Mouse (Mus musculus): ENCODE results near the gene Pex3. TPM values are rescaled to one million over a fixed set of nuclear protein-coding genes. Genes with fewer than 3 reads are reported as not detected.

The Pex3 gene
- polyA plus RNA-seq, 1 experiment from 2014 or later: 9.5 TPM

- H3K27ac ChIP-seq (ENCODE audit: low read length): no peak overlapping the region
- H3K9ac ChIP-seq (ENCODE audit: low read depth, low read length): no peak overlapping the region
- H3K36me3 ChIP-seq (ENCODE audit: control insufficient read depth, insufficient read depth): no peaks in the 10 kb centered on the region
- ATAC-seq (ENCODE audit: low read depth): no peak
- H3K4me1 ChIP-seq (ENCODE audit: control insufficient read depth, low read depth, low read length): peaks cover 9% of the 10 kb centered on the region
- H3K4me3 ChIP-seq (ENCODE audit: low read depth, low read length): no peak overlapping the region
- no peaks in the 10 kb centered on the region for H3K27me3 ChIP-seq (ENCODE audit: control insufficient read depth, insufficient read depth, low read depth, low read length)
- H3K4me2 ChIP-seq (ENCODE audit: low read depth, low read length): no peak overlapping the region
- H3K9me3 ChIP-seq (replicated peaks; ENCODE audit: control insufficient read depth, low read length): no peaks in the 10 kb centered on the region
- 82% methylated on average over 1 of the region's 1 CpGs for WGBS (ENCODE audit: insufficient replicate concordance)
These were observed 1.4 kb upstream of the Pex3 start for GRCm38 (mm10) chr10:13554316-13554715.

- Histone ChIP-seq H3K27me3 (ENCODE audit: control insufficient read depth, insufficient read depth, low read depth, low read length) (no peaks in the 10 kb centered on the region), H3K4me2 (ENCODE audit: low read depth, low read length) (peak overlapping the region; percentile 76), H3K4me3 (ENCODE audit: low read depth, low read length) (peak overlapping the region; percentile 71), H3K9ac (ENCODE audit: low read depth, low read length) (peak overlapping the region; percentile 73), H3K9me3 (replicated peaks; ENCODE audit: control insufficient read depth, low read length) (no peaks in the 10 kb centered on the region), H3K36me3 (ENCODE audit: control insufficient read depth, insufficient read depth) (no peaks in the 10 kb centered on the region), H3K27ac (ENCODE audit: low read length) (peak overlapping the region; percentile 79), H3K4me1 (ENCODE audit: control insufficient read depth, low read depth, low read length) (peaks cover 9% of the 10 kb centered on the region)
- WGBS (ENCODE audit: insufficient replicate concordance): 18% methylated on average over 10 of the region's 10 CpGs
- peak; percentile 11 for ATAC-seq (ENCODE audit: low read depth)
These were observed 600 bp upstream of the Pex3 start for GRCm38 (mm10) chr10:13553498-13553985.

- Histone ChIP-seq H3K4me1 (ENCODE audit: control insufficient read depth, low read depth, low read length) (no peaks in the 10 kb centered on the region), H3K4me3 (ENCODE audit: low read depth, low read length) (no peak overlapping the region), H3K4me2 (ENCODE audit: low read depth, low read length) (no peak overlapping the region), H3K27me3 (ENCODE audit: control insufficient read depth, insufficient read depth, low read depth, low read length) (no peaks in the 10 kb centered on the region), H3K36me3 (ENCODE audit: control insufficient read depth, insufficient read depth) (peaks cover 4% of the 10 kb centered on the region), H3K9me3 (replicated peaks; ENCODE audit: control insufficient read depth, low read length) (no peaks in the 10 kb centered on the region), H3K27ac (ENCODE audit: low read length) (no peak overlapping the region), H3K9ac (ENCODE audit: low read depth, low read length) (no peak overlapping the region)
- no peak for ATAC-seq (ENCODE audit: low read depth)
- 80% methylated on average over 5 of the region's 5 CpGs for WGBS (ENCODE audit: insufficient replicate concordance)
These were observed 11.2 kb downstream of the Pex3 start for GRCm38 (mm10) chr10:13541721-13542120.

- no peak overlapping the region for H3K4me2 ChIP-seq (ENCODE audit: low read depth, low read length)
- H3K36me3 ChIP-seq (ENCODE audit: control insufficient read depth, insufficient read depth): no peaks in the 10 kb centered on the region; the same call in 1 of the 2 replicates
- 77% methylated on average over 7 of the region's 7 CpGs for WGBS (ENCODE audit: insufficient replicate concordance)
- no peaks in the 10 kb centered on the region for H3K9me3 ChIP-seq (replicated peaks; ENCODE audit: control insufficient read depth, low read length)
- ATAC-seq (ENCODE audit: low read depth): no peak
- H3K4me3 ChIP-seq (ENCODE audit: low read depth, low read length): no peak overlapping the region
- H3K4me1 ChIP-seq (ENCODE audit: control insufficient read depth, low read depth, low read length): no peaks in the 10 kb centered on the region
- no peak overlapping the region for H3K27ac ChIP-seq (ENCODE audit: low read length)
- H3K27me3 ChIP-seq (ENCODE audit: control insufficient read depth, insufficient read depth, low read depth, low read length): no peaks in the 10 kb centered on the region
- no peak overlapping the region for H3K9ac ChIP-seq (ENCODE audit: low read depth, low read length)
These were observed 13.1 kb downstream of the Pex3 start for GRCm38 (mm10) chr10:13539769-13540333.

GRCm38 (mm10) chr10:13536706-13537105 is 16.2 kb downstream of the Pex3 start:
- H3K36me3 ChIP-seq (ENCODE audit: control insufficient read depth, insufficient read depth): no peaks in the 10 kb centered on the region; the same call in none of the 2 replicates
- 87% methylated on average over 7 of the region's 7 CpGs for WGBS (ENCODE audit: insufficient replicate concordance)
- no peak overlapping the region for H3K9ac ChIP-seq (ENCODE audit: low read depth, low read length)
- H3K4me2 ChIP-seq (ENCODE audit: low read depth, low read length): no peak overlapping the region
- no peak overlapping the region for H3K27ac ChIP-seq (ENCODE audit: low read length)
- ATAC-seq (ENCODE audit: low read depth): no peak
- H3K27me3 ChIP-seq (ENCODE audit: control insufficient read depth, insufficient read depth, low read depth, low read length): no peaks in the 10 kb centered on the region
- H3K9me3 ChIP-seq (replicated peaks; ENCODE audit: control insufficient read depth, low read length): no peaks in the 10 kb centered on the region
- no peaks in the 10 kb centered on the region for H3K4me1 ChIP-seq (ENCODE audit: control insufficient read depth, low read depth, low read length)
- no peak overlapping the region for H3K4me3 ChIP-seq (ENCODE audit: low read depth, low read length)

GRCm38 (mm10) chr10:13534751-13535150 is 18.2 kb downstream of the Pex3 start:
- Histone ChIP-seq H3K9me3 (replicated peaks; ENCODE audit: control insufficient read depth, low read length) (no peaks in the 10 kb centered on the region), H3K4me2 (ENCODE audit: low read depth, low read length) (no peak overlapping the region), H3K9ac (ENCODE audit: low read depth, low read length) (no peak overlapping the region), H3K4me1 (ENCODE audit: control insufficient read depth, low read depth, low read length) (no peaks in the 10 kb centered on the region), H3K4me3 (ENCODE audit: low read depth, low read length) (no peak overlapping the region), H3K27ac (ENCODE audit: low read length) (no peak overlapping the region), H3K27me3 (ENCODE audit: control insufficient read depth, insufficient read depth, low read depth, low read length) (no peaks in the 10 kb centered on the region), H3K36me3 (ENCODE audit: control insufficient read depth, insufficient read depth) (no peaks in the 10 kb centered on the region; the same call in 1 of the 2 replicates)
- no peak for ATAC-seq (ENCODE audit: low read depth)
- WGBS (ENCODE audit: insufficient replicate concordance): 75% methylated on average over 3 of the region's 3 CpGs

- Histone ChIP-seq H3K9ac (ENCODE audit: low read depth, low read length) (no peak overlapping the region), H3K4me3 (ENCODE audit: low read depth, low read length) (no peak overlapping the region), H3K9me3 (replicated peaks; ENCODE audit: control insufficient read depth, low read length) (no peaks in the 10 kb centered on the region), H3K36me3 (ENCODE audit: control insufficient read depth, insufficient read depth) (no peaks in the 10 kb centered on the region; the same call in none of the 2 replicates), H3K4me2 (ENCODE audit: low read depth, low read length) (no peak overlapping the region), H3K27ac (ENCODE audit: low read length) (no peak overlapping the region), H3K27me3 (ENCODE audit: control insufficient read depth, insufficient read depth, low read depth, low read length) (no peaks in the 10 kb centered on the region), H3K4me1 (ENCODE audit: control insufficient read depth, low read depth, low read length) (no peaks in the 10 kb centered on the region)
- no peak for ATAC-seq (ENCODE audit: low read depth)
- 65% methylated on average over 4 of the region's 4 CpGs for whole genome bisulfite sequencing (ENCODE audit: insufficient replicate concordance)
These were observed 24.8 kb downstream of the Pex3 start for GRCm38 (mm10) chr10:13528155-13528554.

GRCm38 (mm10) chr10:13521857-13522256 is 31.1 kb downstream of the Pex3 start:
- Histone ChIP-seq H3K27me3 (ENCODE audit: control insufficient read depth, insufficient read depth, low read depth, low read length) (no peaks in the 10 kb centered on the region), H3K4me1 (ENCODE audit: control insufficient read depth, low read depth, low read length) (no peaks in the 10 kb centered on the region; the same call in none of the 2 replicates), H3K9ac (ENCODE audit: low read depth, low read length) (no peak overlapping the region), H3K9me3 (replicated peaks; ENCODE audit: control insufficient read depth, low read length) (no peaks in the 10 kb centered on the region), H3K27ac (ENCODE audit: low read length) (peak overlapping the region; percentile 33; the same call in 1 of the 2 replicates), H3K4me2 (ENCODE audit: low read depth, low read length) (0 out of 2 replicates have a peak overlapping the region, but pooled peaks have one; percentile 1), H3K36me3 (ENCODE audit: control insufficient read depth, insufficient read depth) (no peaks in the 10 kb centered on the region), H3K4me3 (ENCODE audit: low read depth, low read length) (no peak overlapping the region)
- ATAC-seq (ENCODE audit: low read depth): peak; percentile 92
- 34% methylated on average over 4 of the region's 4 CpGs for WGBS (ENCODE audit: insufficient replicate concordance)

GRCm38 (mm10) chr10:13502371-13502770 is 50.6 kb downstream of the Pex3 start:
- H3K9me3 ChIP-seq (replicated peaks; ENCODE audit: control insufficient read depth, low read length): no peaks in the 10 kb centered on the region
- peaks cover 11% of the 10 kb centered on the region for H3K4me1 ChIP-seq (ENCODE audit: control insufficient read depth, low read depth, low read length)
- ATAC-seq (ENCODE audit: low read depth): peak; percentile 82
- H3K27ac ChIP-seq (ENCODE audit: low read length): peak overlapping the region; percentile 88
- 27% methylated on average over 8 of the region's 8 CpGs for WGBS (ENCODE audit: insufficient replicate concordance)
- H3K27me3 ChIP-seq (ENCODE audit: control insufficient read depth, insufficient read depth, low read depth, low read length): no peaks in the 10 kb centered on the region
- H3K36me3 ChIP-seq (ENCODE audit: control insufficient read depth, insufficient read depth): peaks cover 9% of the 10 kb centered on the region; the same call in 1 of the 2 replicates
- H3K4me2 ChIP-seq (ENCODE audit: low read depth, low read length): peak overlapping the region; percentile 59
- peak overlapping the region; percentile 43; the same call in 1 of the 2 replicates for H3K9ac ChIP-seq (ENCODE audit: low read depth, low read length)
- peak overlapping the region; percentile 61 for H3K4me3 ChIP-seq (ENCODE audit: low read depth, low read length)

Data from liver, embryonic 16.5 days (tissue).